Mouse (Mus musculus) myocyte (in vitro differentiated cells): Measurements from ENCODE around the gene Cfd. TPM values are rescaled to one million over a fixed set of nuclear protein-coding genes. Genes with fewer than 3 reads are reported as not detected.
A peak's percentile ranks its signal among the peaks of the same experiment; 100 is the strongest.

Experiments
- H3K27me3 ChIP-seq: one replicate; pipeline ENCODE4 v1.6.1; 2011; ENCODE audit not compliant: control insufficient read depth, insufficient read depth, insufficient read length
- H3K36me3 ChIP-seq: one replicate; pipeline ENCODE4 v1.6.1; 2011; ENCODE audit not compliant: control insufficient read depth, insufficient read depth
- H3K4me2 ChIP-seq: one replicate; pipeline ENCODE4 v1.6.1; 2011; ENCODE audit warnings: low read depth, control low read depth
- H3K4me3 ChIP-seq: one replicate; pipeline ENCODE4 v1.5.1; 2011; ENCODE audit warnings: mild to moderate bottlenecking, control low read depth, moderate library complexity
- H3K79me2 ChIP-seq: one replicate; pipeline ENCODE4 v1.6.1; 2011; ENCODE audit not compliant: control insufficient read depth, insufficient read depth
- H3ac ChIP-seq: one replicate; pipeline ENCODE4 v1.6.1; 2011; ENCODE audit not compliant: control insufficient read depth, insufficient read length
- CEBPB ChIP-seq: IDR thresholded peaks from 2 replicates; pipeline ENCODE4 v1.6.1; 2011; ENCODE audit warnings: mild to moderate bottlenecking, moderate library complexity; ENCODE audit not compliant: poor library complexity, insufficient read depth, severe bottlenecking
- E2F4 ChIP-seq: IDR thresholded peaks from one replicate; pipeline ENCODE4 v1.6.1; 2011; ENCODE audit warnings: mild to moderate bottlenecking, control low read depth, moderate library complexity; ENCODE audit not compliant: insufficient read depth
- MAX ChIP-seq: IDR thresholded peaks from one replicate; pipeline ENCODE4 v1.6.1; 2011; ENCODE audit warnings: low read depth, mild to moderate bottlenecking, control low read depth
- MYOD1 ChIP-seq, 3 experiments: IDR thresholded peaks; one replicate each; pipeline ENCODE4 v1.6.1; 2011; ENCODE audit warnings: control low read depth in 2 of 3, low read depth in 2 of 3, mild to moderate bottlenecking in 2 of 3, moderate library complexity in 1 of 3; ENCODE audit not compliant: insufficient read length in 2 of 3, control insufficient read depth in 1 of 3
- MYOG ChIP-seq, 3 experiments: IDR thresholded peaks; one replicate each; pipeline ENCODE4 v1.6.1; 2011; ENCODE audit warnings: control low read depth in 2 of 3, low read depth in 2 of 3, mild to moderate bottlenecking in 2 of 3; ENCODE audit not compliant: insufficient read length in 2 of 3, control insufficient read depth in 1 of 3, insufficient read depth in 1 of 3
- POLR2A ChIP-seq: IDR thresholded peaks from one replicate; pipeline ENCODE4 v1.6.1; 2011; ENCODE audit warnings: low read depth, mild to moderate bottlenecking, control low read depth, moderate library complexity; ENCODE audit not compliant: insufficient read length
- POLR2AphosphoS2 ChIP-seq: IDR thresholded peaks from one replicate; pipeline ENCODE4 v1.6.1; 2011; ENCODE audit warnings: low read depth, control low read depth; ENCODE audit not compliant: insufficient read length
- REST ChIP-seq: IDR thresholded peaks from one replicate; pipeline ENCODE4 v1.6.1; 2011; ENCODE audit warnings: mild to moderate bottlenecking, control low read depth, moderate library complexity; ENCODE audit not compliant: insufficient read depth, insufficient read length
- SRF ChIP-seq: IDR thresholded peaks from one replicate; pipeline ENCODE4 v1.6.1; 2011; ENCODE audit warnings: low read depth; ENCODE audit not compliant: control insufficient read depth, insufficient read length
- TCF12 ChIP-seq: IDR thresholded peaks from one replicate; pipeline ENCODE4 v1.6.1; 2011; ENCODE audit warnings: mild to moderate bottlenecking, control low read depth; ENCODE audit not compliant: poor library complexity, insufficient read depth, severe bottlenecking
- TCF3 ChIP-seq: IDR thresholded peaks from one replicate; pipeline ENCODE4 v1.6.1; 2011; ENCODE audit warnings: low read depth, control low read depth; ENCODE audit not compliant: insufficient read length
- USF1 ChIP-seq: IDR thresholded peaks from one replicate; pipeline ENCODE4 v1.6.1; 2011; ENCODE audit warnings: low read depth, mild to moderate bottlenecking, control low read depth, moderate library complexity
- polyA plus RNA-seq: library from polyadenylated mRNA; unstranded; fragments of >200 nt; fragmentation: generic; extraction: Trizol; gene quantifications from one replicate; pipeline ENCODE4 v1.2.1, GENCODE M21; 2012; ENCODE audit warnings: missing spikeins

Gene Cfd
- polyA plus RNA-seq, 1 experiment: not detected

DNA sequence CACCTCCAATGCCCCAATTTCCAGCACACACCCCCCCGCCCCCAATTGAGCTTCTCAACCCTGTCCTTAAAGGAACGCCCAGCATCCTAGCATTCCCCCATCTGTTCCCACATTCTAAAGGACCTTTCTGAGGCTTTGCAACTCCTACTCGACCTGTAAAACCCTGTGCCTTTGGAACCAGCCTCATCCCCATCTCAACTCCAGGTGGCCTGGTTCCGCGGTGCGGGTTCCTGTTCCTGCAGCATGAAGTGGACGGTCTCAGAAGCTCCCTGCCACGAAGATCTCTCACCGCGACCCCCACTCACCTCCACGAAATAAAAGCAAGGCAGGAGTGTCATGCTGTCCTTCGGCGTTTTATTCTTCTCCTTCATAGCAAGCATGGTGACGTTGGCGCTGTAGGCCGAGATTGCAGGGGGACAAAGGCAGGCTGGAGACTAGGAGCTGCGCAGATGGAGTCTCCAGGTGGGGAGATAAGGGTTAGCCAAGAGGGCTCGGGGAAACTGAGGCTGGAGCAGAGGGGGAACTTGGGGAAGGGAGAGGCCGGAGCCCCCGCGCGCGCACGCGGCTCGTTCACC is 16.9 kb upstream of the Cfd start:
- Histone ChIP-seq H3K79me2 (no peaks in the 10 kb centered on the region), H3K27me3 (no peaks in the 10 kb centered on the region), H3K4me2 (peak overlapping the region; percentile 92), H3ac (peak overlapping the region; percentile 1), H3K36me3 (no peaks in the 10 kb centered on the region), H3K4me3 (peak overlapping the region; percentile 12)
- no peak for TF ChIP-seq USF1
- no peak for TF ChIP-seq MYOG (IDR thresholded peaks at IDR 0.05; ENCODE audit: control insufficient read depth in 1 of 3, insufficient read depth in 1 of 3, insufficient read length in 2 of 3, low read depth in 2 of 3)
- no peak for TF ChIP-seq CEBPB
- TF ChIP-seq TCF3: no peak
- TF ChIP-seq MYOD1 (IDR thresholded peaks at IDR 0.05; ENCODE audit: control insufficient read depth in 1 of 3, insufficient read length in 2 of 3, low read depth in 2 of 3): no peak
- TF ChIP-seq MAX: no peak
- no peak for TF ChIP-seq POLR2A
- TF ChIP-seq TCF12: no peak
- no peak for TF ChIP-seq POLR2AphosphoS2
- no peak for TF ChIP-seq SRF
- no peak for TF ChIP-seq REST
- no peak for TF ChIP-seq E2F4

DNA sequence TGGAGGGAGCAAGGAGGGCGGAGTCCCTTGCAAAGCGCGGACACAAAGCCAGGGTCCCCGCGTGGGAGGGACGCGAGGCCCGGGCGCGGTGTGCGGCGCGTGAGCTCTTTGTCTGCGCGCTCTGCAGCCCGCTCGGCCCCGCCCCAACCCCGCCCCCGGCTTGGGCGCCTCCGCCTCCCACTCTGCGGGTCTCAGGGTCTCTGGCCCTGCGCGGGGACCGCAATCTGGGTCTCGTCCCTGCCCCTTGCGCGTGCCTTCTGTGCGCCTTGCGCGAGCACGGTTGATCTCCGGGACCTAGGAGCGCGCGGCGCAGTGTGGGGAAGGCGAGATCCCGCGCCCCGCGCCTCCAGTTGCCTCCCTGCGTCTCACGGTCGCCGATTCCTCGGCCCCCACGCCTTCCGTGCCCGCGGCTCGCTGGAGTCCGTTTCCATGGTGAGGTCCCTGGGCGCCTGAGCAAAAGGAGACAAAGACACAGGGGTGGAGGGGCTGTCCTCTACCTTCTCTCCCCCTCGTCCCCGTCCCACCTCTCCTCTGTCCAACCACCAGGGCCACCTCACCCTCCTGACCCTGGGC is 16.3 kb upstream of the Cfd start, which contains the start of the genes Prtn3 and Plppr3:
Gene Prtn3 (plus strand): TSS at position 187 of the 573 bp plus-strand sequence.
Gene Plppr3 (minus strand): TSS at position 345 of the 573 bp plus-strand sequence.
- Histone ChIP-seq H3ac (peak within 1 kb of the TSS; percentile 1), H3K36me3 (no peaks in the 10 kb centered on the region), H3K79me2 (no peaks in the 10 kb centered on the region), H3K4me2 (peak within 1 kb of the TSS; percentile 92), H3K27me3 (no peaks in the 10 kb centered on the region), H3K4me3 (peak within 1 kb of the TSS; percentile 12)
- TF ChIP-seq POLR2AphosphoS2 (no peak), REST (no peak), CEBPB (no peak), TCF12 (no peak), MYOD1 (IDR thresholded peaks at IDR 0.05; ENCODE audit: control insufficient read depth in 1 of 3, insufficient read length in 2 of 3, low read depth in 2 of 3) (no peak), POLR2A (no peak), SRF (no peak), TCF3 (no peak), USF1 (no peak), MYOG (IDR thresholded peaks at IDR 0.05; ENCODE audit: control insufficient read depth in 1 of 3, insufficient read depth in 1 of 3, insufficient read length in 2 of 3, low read depth in 2 of 3) (no peak), MAX (no peak), E2F4 (no peak)

DNA sequence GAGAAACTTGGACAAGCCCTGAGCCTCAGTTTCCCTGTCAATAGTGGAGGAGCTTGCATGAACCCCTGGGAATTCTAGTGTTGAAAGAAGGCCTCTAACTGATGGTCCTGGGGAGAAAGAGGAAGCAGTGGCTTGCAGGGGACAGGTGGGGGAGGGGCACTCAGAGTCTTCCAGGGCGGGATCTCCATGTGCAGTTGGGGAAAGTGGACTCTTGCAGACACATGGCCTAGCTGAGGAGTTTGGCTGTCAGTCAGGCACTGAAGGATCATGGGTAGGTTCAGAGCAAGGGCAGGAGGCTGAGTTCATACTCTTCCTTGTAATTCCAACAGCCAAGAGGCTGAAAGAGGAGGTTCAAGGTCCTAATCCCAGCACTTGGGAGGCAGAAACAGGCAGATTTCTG is 13.5 kb upstream of the Cfd start:
- Histone ChIP-seq H3K79me2 (no peaks in the 10 kb centered on the region), H3K4me3 (no peak overlapping the region), H3K27me3 (no peaks in the 10 kb centered on the region), H3K4me2 (no peak overlapping the region), H3K36me3 (no peaks in the 10 kb centered on the region), H3ac (no peak overlapping the region)
- no peak for TF ChIP-seq POLR2AphosphoS2
- no peak for TF ChIP-seq TCF12
- TF ChIP-seq SRF: no peak
- TF ChIP-seq USF1: no peak
- TF ChIP-seq CEBPB: no peak
- TF ChIP-seq E2F4: no peak
- no peak for TF ChIP-seq MYOD1 (IDR thresholded peaks at IDR 0.05; ENCODE audit: control insufficient read depth in 1 of 3, insufficient read length in 2 of 3, low read depth in 2 of 3)
- no peak for TF ChIP-seq REST
- TF ChIP-seq POLR2A: no peak
- TF ChIP-seq TCF3: no peak
- TF ChIP-seq MYOG (IDR thresholded peaks at IDR 0.05; ENCODE audit: control insufficient read depth in 1 of 3, insufficient read depth in 1 of 3, insufficient read length in 2 of 3, low read depth in 2 of 3): no peak
- no peak for TF ChIP-seq MAX

DNA sequence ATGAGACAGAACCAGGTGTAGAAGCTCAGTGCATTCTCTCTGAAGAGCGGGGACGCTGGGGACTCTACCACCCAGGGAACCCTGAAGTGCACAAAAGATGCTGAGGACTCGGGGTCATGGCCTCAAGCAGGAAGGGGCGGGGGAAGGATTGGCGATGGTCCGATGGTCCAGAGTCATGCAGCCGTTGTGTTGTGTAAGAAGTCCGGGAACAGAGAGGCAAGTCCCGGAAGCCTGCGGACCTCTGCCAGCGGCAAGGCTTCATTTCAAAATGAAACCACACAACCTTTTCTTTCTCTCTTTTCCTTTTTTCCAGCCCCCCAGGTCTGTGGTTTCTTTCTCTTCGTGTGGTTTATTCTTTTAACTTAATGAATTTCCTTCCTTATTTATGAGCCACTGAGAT is 12.9 kb upstream of the Cfd start:
- Histone ChIP-seq H3K36me3 (no peaks in the 10 kb centered on the region), H3ac (no peak overlapping the region), H3K27me3 (no peaks in the 10 kb centered on the region), H3K4me2 (no peak overlapping the region), H3K79me2 (no peaks in the 10 kb centered on the region), H3K4me3 (no peak overlapping the region)
- TF ChIP-seq SRF: no peak

DNA sequence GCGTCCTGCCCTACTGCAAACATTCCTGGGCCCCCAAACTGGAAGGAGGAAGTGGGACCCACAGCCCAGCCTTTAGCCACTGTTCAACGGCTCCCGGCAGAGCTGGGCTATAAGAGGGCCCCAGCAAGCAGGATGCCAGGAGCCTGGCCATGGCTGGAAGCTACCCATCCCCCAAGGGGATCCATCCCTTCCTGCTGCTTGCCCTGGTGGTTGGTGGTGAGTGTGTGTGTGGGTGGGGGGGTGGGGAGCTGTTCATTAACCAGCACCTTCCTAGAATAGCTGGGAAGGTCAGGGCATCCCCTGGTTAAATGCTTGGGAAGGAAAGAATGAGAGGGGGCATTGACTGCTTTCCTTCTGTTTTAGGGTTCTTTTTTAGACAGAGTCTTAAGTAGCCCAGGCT is 11.1 kb upstream of the Cfd start:
- no peak overlapping the region for H3K4me3 ChIP-seq
- H3K36me3 ChIP-seq: no peaks in the 10 kb centered on the region
- H3ac ChIP-seq: no peak overlapping the region
- no peak overlapping the region for H3K4me2 ChIP-seq
- TF ChIP-seq CEBPB (no peak), TCF12 (no peak), REST (no peak), TCF3 (no peak)
- no peaks in the 10 kb centered on the region for H3K79me2 ChIP-seq
- no peaks in the 10 kb centered on the region for H3K27me3 ChIP-seq
